In genomic region chr1:139421875-139422791, GRCm38 (mm10) we compare ENCODE assay signal across 1 mouse cellular context.
TF ChIP-seq lines count a peak whose summit lies in the region.

Gene Zbtb41, plus strand, starts transcription at chr1:139422288.

TF ChIP-seq in CH12.LX, 34 proteins besides CTCF, POLR2A, EP300 and RAD21 (continued from another document):
- TF ChIP-seq MEF2A (IDR thresholded peaks at IDR 0.05; ENCODE audit: borderline replicate concordance, low read depth, low read length) (no peak), NRF1 (IDR thresholded peaks at IDR 0.05; ENCODE audit: low read depth, low read length) (peak; percentile 99), MAFK (IDR thresholded peaks at IDR 0.05; ENCODE audit: insufficient replicate concordance, low read length) (no peak), JUN (IDR thresholded peaks at IDR 0.05; ENCODE audit: insufficient read depth, low read depth, low read length) (no peak), E2F4 (IDR thresholded peaks at IDR 0.05; ENCODE audit: insufficient replicate concordance, low read depth, low read length) (no peak), TCF12 (IDR thresholded peaks at IDR 0.05; ENCODE audit: low read depth, low read length) (peak; percentile 69), MAZ (IDR thresholded peaks at IDR 0.05; ENCODE audit: low read depth, low read length) (no peak), SIN3A (IDR thresholded peaks at IDR 0.05; ENCODE audit: low read length) (peak; percentile 20; the same call in 1 of the 2 replicates), KAT2A (IDR thresholded peaks at IDR 0.05; ENCODE audit: insufficient replicate concordance, low read length) (no peak), ETS1 (conservative IDR thresholded peaks at IDR 0.05; ENCODE audit: low read depth, low read length) (no peak), BHLHE40 (IDR thresholded peaks at IDR 0.05; ENCODE audit: low read depth, low read length) (no peak), PAX5 (IDR thresholded peaks at IDR 0.05; ENCODE audit: low read length) (no peak), ZMIZ1 (IDR thresholded peaks at IDR 0.05; ENCODE audit: low read depth, low read length) (peak; percentile 81; the same call in 1 of the 2 replicates), HCFC1 (IDR thresholded peaks at IDR 0.05; ENCODE audit: low read depth, low read length) (peak; percentile 49), TBP (conservative IDR thresholded peaks at IDR 0.05; ENCODE audit: low read depth, low read length) (peak; percentile 69), SMC3 (IDR thresholded peaks at IDR 0.05; ENCODE audit: low read depth, low read length) (no peak), CHD1 (IDR thresholded peaks at IDR 0.05; ENCODE audit: low read depth, low read length) (no peak), MYC (IDR thresholded peaks at IDR 0.05; ENCODE audit: low read depth, low read length) (0 out of 2 replicates have a peak, but pooled peaks have one; percentile 14), JUND (conservative IDR thresholded peaks at IDR 0.05; ENCODE audit: low read depth, low read length) (no peak), NELFE (IDR thresholded peaks at IDR 0.05; ENCODE audit: low read depth, low read length) (peak; percentile 98), GABPA (IDR thresholded peaks at IDR 0.05; ENCODE audit: insufficient replicate concordance, low read depth, low read length) (no peak)
